Mouse (Mus musculus) forebrain, embryonic 16.5 days (tissue): Measurements from ENCODE around the gene Serpina3a. TPM values are rescaled to one million over a fixed set of nuclear protein-coding genes. Genes with fewer than 3 reads are reported as not detected.

Source experiments
- ATAC-seq: fragments of 200-750 bp; cut with Nextera tagmentation; 2 replicates; pipeline ENCODE4 v1.8.0; 2017; ENCODE audit warnings: mild to moderate bottlenecking, moderate library complexity
- H3K27ac ChIP-seq: fragments of 300-500 bp; sonication (generic); 2 replicates; pipeline ENCODE4 v1.5.1; 2014; ENCODE audit warnings: low read length, control low read depth
- H3K27me3 ChIP-seq: fragments of 300-500 bp; sonication (generic); replicated peaks from 2 replicates; pipeline ENCODE4 v1.6.1; 2014; ENCODE audit warnings: low read length; ENCODE audit not compliant: control insufficient read depth, insufficient read depth
- H3K36me3 ChIP-seq: fragments of 300-500 bp; sonication (generic); 2 replicates; pipeline ENCODE4 v1.6.1; 2014; ENCODE audit not compliant: control insufficient read depth, insufficient read depth
- H3K4me1 ChIP-seq: fragments of 300-500 bp; sonication (generic); replicated peaks from 2 replicates; pipeline ENCODE4 v1.6.1; 2014; ENCODE audit warnings: low read length; ENCODE audit not compliant: control insufficient read depth, insufficient read depth
- H3K4me2 ChIP-seq: fragments of 300-500 bp; sonication (generic); 2 replicates; pipeline ENCODE4 v1.6.1; 2014; ENCODE audit warnings: mild to moderate bottlenecking, low read length, control low read depth
- H3K4me3 ChIP-seq: fragments of 300-500 bp; sonication (generic); replicated peaks from 2 replicates; pipeline ENCODE4 v1.5.1; 2014; ENCODE audit warnings: mild to moderate bottlenecking, low read length, control low read depth
- H3K9ac ChIP-seq: fragments of 300-500 bp; sonication (generic); replicated peaks from 2 replicates; pipeline ENCODE4 v1.6.1; 2014; ENCODE audit warnings: low read depth, low read length, control low read depth
- H3K9me3 ChIP-seq: fragments of 300-500 bp; sonication (generic); 2 replicates; pipeline ENCODE4 v1.6.1; 2016; ENCODE audit warnings: low read length; ENCODE audit not compliant: control insufficient read depth
- whole genome bisulfite sequencing: fragments of 180-500 bp; shearing (Covaris S2); extraction: QIAGEN DNeasy Blood & Tissue Kit; methylation state at CpG from one replicate; pipeline ENCODE4 v1.1.7; 2014; 5-methylcytosine and 5-hydroxymethylcytosine counted together
- polyA plus RNA-seq: library from polyadenylated mRNA; unstranded; fragments of >200 nt; fragmentation: Nextera tagmentation; extraction: Ambion mirVana; gene quantifications from 2 replicates; pipeline ENCODE4 v1.2.1, GENCODE M21; 2015

Serpina3a gene
- polyA plus RNA-seq, 1 experiment from 2014 or later = not detected

- 91% methylated on average over 6 of the region's 6 CpGs for WGBS
Measured at GRCm38 (mm10) chr12:104100768-104101167, 11.8 kb upstream of the Serpina3a start, which contains the start of gene Serpina5. Gene Serpina5 (plus strand): TSS chr12:104101113.

DNA sequence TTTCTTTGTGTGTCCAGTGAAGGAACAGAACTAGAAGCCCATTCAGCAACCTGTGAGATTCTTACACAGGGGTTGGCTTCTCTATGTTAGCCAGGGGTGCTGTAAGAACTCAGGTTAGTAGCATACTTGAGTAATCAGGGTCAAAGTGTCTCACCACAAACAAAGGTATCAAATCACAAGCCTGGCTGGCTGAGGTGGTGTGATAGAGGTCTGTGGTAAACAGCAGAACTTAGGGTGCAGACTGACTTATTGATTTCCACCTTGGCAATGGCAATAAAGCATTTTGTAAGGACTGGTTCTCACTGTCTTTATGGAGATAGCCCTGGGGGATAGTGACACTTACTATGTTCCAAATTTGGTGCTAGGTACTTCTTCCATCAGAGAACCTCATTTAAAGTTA, 6.7 kb upstream of the Serpina3a start:
- Histone ChIP-seq H3K4me2 (no peak overlapping the region), H3K4me1 (no peaks in the 10 kb centered on the region), H3K27ac (no peak overlapping the region), H3K27me3 (no peaks in the 10 kb centered on the region), H3K9me3 (no peaks in the 10 kb centered on the region), H3K36me3 (no peaks in the 10 kb centered on the region), H3K4me3 (no peak overlapping the region), H3K9ac (no peak overlapping the region)
- ATAC-seq = no peak

More at GRCm38 (mm10) chr12:104100768-104101167, 11.8 kb upstream of the Serpina3a start, which contains the start of gene Serpina5:
- H3K27ac ChIP-seq = no peak within 1 kb of the TSS
- no peaks in the 10 kb centered on the region for H3K9me3 ChIP-seq
- H3K4me1 ChIP-seq = no peaks in the 10 kb centered on the region
- H3K9ac ChIP-seq = no peak within 1 kb of the TSS
- H3K4me3 ChIP-seq = no peak within 1 kb of the TSS
- H3K36me3 ChIP-seq = no peaks in the 10 kb centered on the region
- no peaks in the 10 kb centered on the region for H3K27me3 ChIP-seq
- ATAC-seq = no peak
- H3K4me2 ChIP-seq = no peak within 1 kb of the TSS

DNA sequence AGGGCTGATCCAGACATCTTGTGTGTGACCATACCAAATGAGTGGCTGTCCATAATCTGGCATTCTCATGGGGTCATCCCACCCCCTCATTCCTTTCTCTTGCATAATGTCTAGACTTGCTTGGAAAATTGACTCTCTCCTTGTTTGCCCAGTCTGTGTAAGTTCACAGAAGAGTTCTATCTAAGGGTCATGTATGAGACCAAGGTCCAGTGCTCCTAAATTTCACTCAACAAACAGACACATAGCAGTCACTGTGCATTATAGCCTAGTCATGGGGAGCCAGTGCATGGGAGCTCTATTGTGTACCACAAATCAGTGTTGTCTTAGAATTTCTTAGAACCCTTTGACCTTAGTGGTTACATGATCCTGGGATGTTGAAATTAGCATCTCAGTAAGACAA, 5.6 kb upstream of the Serpina3a start:
- Histone ChIP-seq H3K4me1 (no peaks in the 10 kb centered on the region), H3K27me3 (no peaks in the 10 kb centered on the region), H3K4me3 (no peak overlapping the region), H3K27ac (no peak overlapping the region), H3K36me3 (no peaks in the 10 kb centered on the region), H3K4me2 (no peak overlapping the region), H3K9ac (no peak overlapping the region), H3K9me3 (no peaks in the 10 kb centered on the region)
- ATAC-seq = no peak

DNA sequence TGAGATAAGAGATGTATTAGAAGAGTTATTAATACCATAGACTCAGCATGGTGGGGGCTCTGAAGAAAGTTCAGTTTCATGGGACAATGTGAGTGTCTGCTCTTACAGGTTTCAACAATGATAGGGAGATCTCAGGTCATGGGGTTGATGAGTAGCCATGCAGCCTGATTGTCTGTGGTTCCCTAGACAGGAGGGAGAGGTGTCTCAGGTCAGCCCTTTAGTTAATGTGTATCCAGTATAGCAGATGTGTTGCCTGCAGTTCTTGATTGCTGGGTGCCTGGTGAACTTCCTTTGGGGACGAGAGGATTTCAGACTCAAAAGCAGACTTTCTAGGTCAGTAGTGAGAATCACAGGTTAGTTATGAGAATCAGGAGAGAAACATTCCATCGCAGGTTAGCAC, 4.0 kb upstream of the Serpina3a start:
- no peak for ATAC-seq
- no peak overlapping the region for H3K27ac ChIP-seq
- H3K36me3 ChIP-seq = no peaks in the 10 kb centered on the region
- no peak overlapping the region for H3K4me3 ChIP-seq
- H3K4me1 ChIP-seq = no peaks in the 10 kb centered on the region
- no peaks in the 10 kb centered on the region for H3K27me3 ChIP-seq
- WGBS = 84% methylated on average over 2 of the region's 2 CpGs
- H3K9me3 ChIP-seq = no peaks in the 10 kb centered on the region
- H3K9ac ChIP-seq = no peak overlapping the region
- no peak overlapping the region for H3K4me2 ChIP-seq

DNA sequence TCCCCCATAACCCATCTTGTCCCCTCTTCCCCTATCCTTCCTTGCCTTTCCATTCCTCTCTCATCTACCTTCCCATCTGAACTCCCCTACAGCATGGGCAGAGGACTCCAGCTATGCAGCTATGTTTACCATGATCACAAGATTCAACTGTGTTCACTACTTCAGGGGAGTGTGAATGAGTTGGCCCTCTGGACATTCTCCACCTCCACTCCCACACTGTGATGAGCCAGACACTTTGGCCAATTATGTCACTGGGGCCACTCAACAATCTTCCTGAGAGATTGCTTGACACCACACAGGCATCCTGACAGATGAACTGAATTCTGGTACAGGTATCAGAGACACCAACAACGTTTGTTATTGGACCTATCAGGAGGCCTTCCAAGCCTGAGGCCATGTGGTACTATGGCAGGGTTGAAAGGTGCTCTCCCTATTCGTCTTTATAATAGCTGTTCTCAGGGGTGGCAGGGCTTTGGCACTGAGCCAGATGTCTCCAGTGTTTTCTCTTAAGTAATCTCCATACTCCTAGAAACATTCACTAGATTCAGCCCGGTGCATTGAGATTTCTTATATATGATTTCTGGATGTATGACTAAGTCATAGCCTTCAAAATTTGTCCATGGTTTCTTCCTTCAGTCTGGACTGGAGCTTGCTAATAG, 2.5 kb downstream of the Serpina3a start:
- ATAC-seq = no peak
- WGBS = 46% methylated on average over 3 of the region's 3 CpGs
- H3K27me3 ChIP-seq = no peaks in the 10 kb centered on the region
- no peak overlapping the region for H3K4me3 ChIP-seq
- H3K4me2 ChIP-seq = no peak overlapping the region
- H3K4me1 ChIP-seq = no peaks in the 10 kb centered on the region
- no peaks in the 10 kb centered on the region for H3K36me3 ChIP-seq
- no peak overlapping the region for H3K27ac ChIP-seq
- H3K9me3 ChIP-seq = no peaks in the 10 kb centered on the region
- H3K9ac ChIP-seq = no peak overlapping the region

DNA sequence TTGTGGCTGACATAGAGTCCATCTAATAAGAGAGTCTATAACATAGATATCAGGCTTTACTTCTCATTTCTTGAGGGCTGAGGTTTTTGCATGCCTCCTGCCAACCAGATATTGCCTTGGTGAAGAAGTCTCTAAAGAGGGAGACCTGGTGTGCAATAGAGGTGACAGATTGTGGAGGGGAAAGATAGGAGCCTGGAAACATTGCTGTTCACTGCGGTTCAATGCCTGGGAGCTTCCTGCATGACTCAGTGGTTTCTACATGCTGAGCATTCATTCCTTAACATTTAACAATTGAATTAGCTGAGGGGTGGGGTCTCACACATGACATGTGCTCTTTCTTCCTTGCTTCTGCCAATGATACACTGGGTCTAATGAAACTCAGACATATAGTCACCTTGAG, 10.6 kb downstream of the Serpina3a start:
- Histone ChIP-seq H3K4me2 (no peak overlapping the region), H3K27me3 (no peaks in the 10 kb centered on the region), H3K36me3 (no peaks in the 10 kb centered on the region), H3K4me1 (no peaks in the 10 kb centered on the region), H3K27ac (no peak overlapping the region), H3K4me3 (no peak overlapping the region), H3K9me3 (no peaks in the 10 kb centered on the region), H3K9ac (no peak overlapping the region)
- 92% methylated on average over 1 of the region's 1 CpGs for WGBS
- no peak for ATAC-seq

- Histone ChIP-seq H3K36me3 (no peaks in the 10 kb centered on the region), H3K9me3 (no peaks in the 10 kb centered on the region), H3K27ac (no peak overlapping the region), H3K4me3 (no peak overlapping the region), H3K27me3 (no peaks in the 10 kb centered on the region), H3K9ac (no peak overlapping the region), H3K4me1 (no peaks in the 10 kb centered on the region), H3K4me2 (no peak overlapping the region)
- ATAC-seq = no peak
- 81% methylated on average over 2 of the region's 2 CpGs for WGBS
Measured at GRCm38 (mm10) chr12:104123996-104124395, 11.5 kb downstream of the Serpina3a start.

DNA sequence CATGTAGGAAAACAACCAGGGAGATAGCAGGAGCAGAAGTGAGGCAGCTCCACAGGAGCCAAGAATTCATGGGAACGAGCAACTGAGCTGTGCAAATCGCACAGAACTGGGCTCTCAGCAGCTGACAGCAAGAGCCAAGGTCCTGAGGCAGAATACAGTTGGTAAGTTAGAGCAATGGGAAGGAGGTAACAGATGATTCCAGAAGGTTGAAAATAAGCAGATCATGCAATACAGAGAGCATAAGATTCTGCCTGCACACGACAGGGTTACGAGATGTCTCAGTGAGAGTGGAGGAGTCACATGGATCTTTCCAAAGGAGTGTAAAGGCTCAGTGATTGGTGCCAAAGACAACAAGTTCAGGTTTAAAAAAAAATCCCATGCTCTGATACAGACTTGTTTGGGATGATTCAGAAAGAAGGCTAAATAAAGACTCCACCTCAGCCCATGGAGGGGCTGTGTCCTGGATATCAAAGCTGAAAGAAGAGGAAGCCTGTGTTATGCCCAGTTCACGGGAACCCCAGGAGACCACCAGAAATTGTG, 12.6 kb downstream of the Serpina3a start:
- Histone ChIP-seq H3K4me1 (no peaks in the 10 kb centered on the region), H3K9me3 (no peaks in the 10 kb centered on the region), H3K9ac (no peak overlapping the region), H3K27me3 (no peaks in the 10 kb centered on the region), H3K36me3 (no peaks in the 10 kb centered on the region), H3K4me3 (no peak overlapping the region), H3K4me2 (no peak overlapping the region), H3K27ac (no peak overlapping the region)
- WGBS = 91% methylated on average over 5 of the region's 5 CpGs
- no peak for ATAC-seq

DNA sequence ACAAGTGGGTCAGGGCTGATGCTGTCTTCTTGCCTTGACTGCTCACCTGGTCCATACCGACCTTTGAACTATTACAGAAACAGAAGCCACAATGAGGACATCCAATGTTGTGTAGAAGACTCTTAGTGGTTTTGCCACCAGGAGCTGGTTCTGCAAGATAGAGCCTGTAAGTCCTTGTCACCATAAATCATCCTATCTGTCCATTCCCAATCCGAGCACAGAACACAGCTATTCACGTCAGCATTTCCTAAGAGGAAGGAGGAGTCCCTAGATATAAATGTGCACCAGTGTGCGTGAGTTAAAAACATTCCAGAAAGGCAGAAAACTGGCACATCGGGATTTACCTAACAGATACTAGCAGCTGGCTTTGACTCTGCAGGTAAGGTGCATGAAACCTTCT, 15.2 kb downstream of the Serpina3a start, which contains the start of gene Serpina3b:
Serpina3b (plus strand) TSS at position 301 of the 400 bp plus-strand sequence.
- Histone ChIP-seq H3K36me3 (no peaks in the 10 kb centered on the region), H3K4me2 (no peak within 1 kb of the TSS), H3K4me3 (no peak within 1 kb of the TSS), H3K9ac (no peak within 1 kb of the TSS), H3K27ac (no peak within 1 kb of the TSS), H3K27me3 (no peaks in the 10 kb centered on the region), H3K4me1 (no peaks in the 10 kb centered on the region), H3K9me3 (no peaks in the 10 kb centered on the region)
- 87% methylated on average over 5 of the region's 5 CpGs for WGBS
- no peak for ATAC-seq

DNA sequence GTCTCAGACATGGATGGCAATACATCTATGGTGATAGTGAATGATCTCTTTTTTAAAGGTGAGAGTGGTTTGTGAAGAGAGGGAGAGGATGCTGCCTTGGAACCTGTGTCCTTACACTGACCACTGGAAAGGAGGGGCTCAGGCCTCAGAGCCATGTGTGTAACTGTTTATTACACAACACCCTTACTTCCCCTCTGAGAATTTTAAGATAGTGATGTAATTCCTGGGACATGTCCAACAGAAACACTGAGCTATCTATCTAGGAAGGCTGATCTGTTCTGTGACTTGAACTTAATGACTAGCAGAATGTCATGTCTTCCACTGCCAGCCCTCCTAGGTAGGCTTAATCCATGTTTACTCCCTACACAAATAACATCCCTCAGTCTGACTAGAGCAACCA, 18.5 kb downstream of the Serpina3a start:
- Histone ChIP-seq H3K9ac (no peak overlapping the region), H3K4me3 (no peak overlapping the region), H3K36me3 (no peaks in the 10 kb centered on the region), H3K27ac (no peak overlapping the region), H3K4me2 (no peak overlapping the region), H3K9me3 (no peaks in the 10 kb centered on the region), H3K27me3 (no peaks in the 10 kb centered on the region), H3K4me1 (no peaks in the 10 kb centered on the region)
- no peak for ATAC-seq
